Comparison of ENCODE assay signal across 8 mouse cellular contexts in genomic region chr8:121951656-121952009, GRCm38 (mm10). TPM values are rescaled to one million over a fixed set of nuclear protein-coding genes. Genes with fewer than 3 reads are reported as not detected.
DNase-seq lines count a peak whose midpoint lies in the region; ATAC-seq lines count a peak whose summit lies in the region.

No protein-coding gene starts in this region.

- peak overlapping the region; percentile 97 for H3K4me3 ChIP-seq in forebrain, embryonic 11.5 days (ENCODE audit: low read depth, low read length)
- peak overlapping the region; percentile 95 for H3K4me3 ChIP-seq in liver, embryonic 11.5 days (ENCODE audit: low read depth, low read length)

- no peak overlapping the region for H3K27ac ChIP-seq in forebrain, embryonic 11.5 days (ENCODE audit: low read depth, low read length)
- peak overlapping the region; percentile 98 for H3K27ac ChIP-seq in liver, embryonic 11.5 days (ENCODE audit: low read depth, low read length)

- peak; percentile 38 for DNase-seq in cerebellum, adult 8-10 months
- DNase-seq in cerebellum, postnatal 25 days: no peak
- DNase-seq in A20 (ENCODE audit: low read depth, low spot score): peak; percentile 38
- DNase-seq in forebrain, embryonic 11.5 days (ENCODE audit: low spot score): no peak
- DNase-seq in liver, embryonic 11.5 days (ENCODE audit: low spot score): no peak
- no peak for DNase-seq in frontal cortex, postnatal 10 days (ENCODE audit: low spot score in 2 of 2)
- no peak for DNase-seq in urinary bladder, postnatal 14 days (ENCODE audit: low spot score)
- no peak for DNase-seq in layer of hippocampus, adult 9-10 months (ENCODE audit: low spot score)

- peaks cover 19% of the 10 kb centered on the region for H3K4me1 ChIP-seq in forebrain, embryonic 11.5 days (replicated peaks; ENCODE audit: control insufficient read depth, insufficient read depth, low read length)
- H3K4me1 ChIP-seq in liver, embryonic 11.5 days (replicated peaks; ENCODE audit: control insufficient read depth, insufficient read depth, low read length): peaks cover 61% of the 10 kb centered on the region

- H3K36me3 ChIP-seq in forebrain, embryonic 11.5 days (ENCODE audit: control insufficient read depth, insufficient read depth, low read length): no peaks in the 10 kb centered on the region; the same call in 1 of the 2 replicates
- H3K36me3 ChIP-seq in liver, embryonic 11.5 days (ENCODE audit: control insufficient read depth, insufficient read depth, low read length): peaks cover 5% of the 10 kb centered on the region; the same call in 1 of the 2 replicates

- H3K27me3 ChIP-seq in forebrain, embryonic 11.5 days (ENCODE audit: control insufficient read depth, insufficient read depth, low read length): no peaks in the 10 kb centered on the region
- no peaks in the 10 kb centered on the region for H3K27me3 ChIP-seq in liver, embryonic 11.5 days (replicated peaks; ENCODE audit: control insufficient read depth, insufficient read depth, low read length)

- H3K4me2 ChIP-seq in forebrain, embryonic 11.5 days (ENCODE audit: low read depth, low read length, severe bottlenecking): peak overlapping the region; percentile 84
- peak overlapping the region; percentile 99 for H3K4me2 ChIP-seq in liver, embryonic 11.5 days

- H3K9ac ChIP-seq in forebrain, embryonic 11.5 days (ENCODE audit: low read length): peak overlapping the region; percentile 97
- peak overlapping the region; percentile 99 for H3K9ac ChIP-seq in liver, embryonic 11.5 days (ENCODE audit: low read depth, low read length)

- 40% methylated on average over 7 of the region's 7 CpGs for WGBS in forebrain, embryonic 11.5 days
- WGBS in liver, embryonic 11.5 days: 9% methylated on average over 7 of the region's 7 CpGs

- no peaks in the 10 kb centered on the region for H3K9me3 ChIP-seq in forebrain, embryonic 11.5 days (ENCODE audit: control insufficient read depth, low read length)
- H3K9me3 ChIP-seq in liver, embryonic 11.5 days (ENCODE audit: control insufficient read depth, low read length): no peaks in the 10 kb centered on the region

- no peak for ATAC-seq in forebrain, embryonic 11.5 days (replicated peaks; ENCODE audit: low FRiP score)
- no peak for ATAC-seq in liver, embryonic 11.5 days (replicated peaks; ENCODE audit: low FRiP score)

RNA-seq across cellular contexts. Expression of gene Banp, which starts 2.1 kb away (rescaled TPM):
- 53.1 and 60.9 TPM in 2 replicates for polyA plus RNA-seq in forebrain, embryonic 11.5 days (2014; fragmentation: Nextera tagmentation; extraction: Ambion mirVana)
- polyA plus RNA-seq in liver, embryonic 11.5 days (2014; fragmentation: Nextera tagmentation; extraction: Ambion mirVana): 40.2 and 47.4 TPM in 2 replicates

RNA-seq across cellular contexts. Expression of gene Car5a, which starts 6.9 kb away (rescaled TPM):
- polyA plus RNA-seq in forebrain, embryonic 11.5 days (2014; fragmentation: Nextera tagmentation; extraction: Ambion mirVana): not detected in 2 replicates
- polyA plus RNA-seq in liver, embryonic 11.5 days (2014; fragmentation: Nextera tagmentation; extraction: Ambion mirVana): 0.55 and 0.66 TPM in 2 replicates

RNA-seq across cellular contexts. Expression of gene Slc7a5, which starts 44.1 kb away (rescaled TPM):
- polyA plus RNA-seq in forebrain, embryonic 11.5 days (2014; fragmentation: Nextera tagmentation; extraction: Ambion mirVana): 37.1 and 43.0 TPM in 2 replicates
- polyA plus RNA-seq in liver, embryonic 11.5 days (2014; fragmentation: Nextera tagmentation; extraction: Ambion mirVana): 58.2 and 61.5 TPM in 2 replicates

Comparison
In these comparisons a context has a peak if more than half of its experiments do, and no peak if none do; other contexts are left out.
1. DNase-seq: peak in cerebellum, adult 8-10 months (single experiment) and A20 (single experiment); none in cerebellum, postnatal 25 days (0 of 2), forebrain, embryonic 11.5 days (single experiment), liver, embryonic 11.5 days (single experiment), frontal cortex, postnatal 10 days (0 of 2), urinary bladder, postnatal 14 days (single experiment) and layer of hippocampus, adult 9-10 months (single experiment).